Mouse (Mus musculus): ENCODE measurements around the gene Sh3pxd2a. TPM values are rescaled to one million over a fixed set of nuclear protein-coding genes. Genes with fewer than 3 reads are reported as not detected.

Gene Sh3pxd2a
- 0.64 and 0.65 TPM in 2 replicates for polyA plus RNA-seq (2015; fragmentation: Nextera tagmentation; extraction: Ambion mirVana)

DNA sequence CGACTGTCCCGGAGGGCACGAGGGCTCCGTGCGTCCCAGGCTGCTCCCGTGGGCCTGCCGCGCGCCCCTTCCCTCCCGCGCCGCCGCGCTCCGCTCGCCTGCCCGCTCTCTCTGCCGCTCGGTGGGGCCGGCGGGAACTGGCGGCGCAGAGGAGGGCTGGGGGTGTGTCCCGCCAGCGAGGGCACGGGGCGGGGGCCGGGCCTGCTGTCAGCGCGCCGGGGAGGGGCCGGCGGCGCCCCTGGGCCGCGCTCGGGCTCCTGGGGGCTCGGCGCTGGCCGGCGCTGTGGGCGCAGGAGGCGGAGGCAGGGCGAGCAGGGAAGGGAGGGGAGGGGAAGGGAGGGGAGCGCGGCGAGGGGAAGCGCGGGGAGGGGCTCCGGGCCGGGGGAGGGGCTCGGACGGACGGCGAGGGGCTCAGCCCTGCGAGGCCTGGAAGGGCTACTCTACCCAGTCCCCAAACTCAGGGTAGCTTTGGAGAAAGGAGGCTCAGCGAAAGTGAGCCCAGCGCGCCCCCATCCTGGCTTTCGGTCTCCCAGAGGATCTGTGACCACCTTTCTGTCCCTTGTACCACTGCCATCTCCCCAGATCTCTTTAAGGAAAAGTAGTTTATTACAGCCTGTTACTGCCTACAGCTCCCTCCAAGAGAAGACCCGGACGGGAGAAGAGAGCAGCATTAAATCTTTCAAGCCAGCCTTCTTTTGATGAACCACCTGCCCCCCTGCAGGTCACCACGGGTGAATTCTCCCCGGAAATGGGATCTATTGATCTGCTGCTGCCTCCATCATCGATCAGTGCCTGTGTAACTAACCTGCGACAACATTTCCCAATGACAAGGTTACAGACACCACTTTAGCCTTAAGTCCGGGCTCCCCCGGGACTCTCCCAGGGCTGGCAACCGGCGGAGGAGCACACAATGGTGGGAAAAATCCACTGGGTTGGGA is at the start of gene Sh3pxd2a:
Sh3pxd2a (minus strand) TSS at position 98 of the 938 bp plus-strand sequence.
- Histone ChIP-seq H3K9me3 (replicated peaks; ENCODE audit: control insufficient read depth, low read length) (no peaks in the 10 kb centered on the region), H3K4me3 (ENCODE audit: low read depth, low read length) (peak within 1 kb of the TSS; percentile 70), H3K27ac (ENCODE audit: low read length) (peak within 1 kb of the TSS; percentile 76), H3K27me3 (ENCODE audit: control insufficient read depth, insufficient read depth, low read depth, low read length) (peaks cover 32% of the 10 kb centered on the region), H3K36me3 (ENCODE audit: control insufficient read depth, insufficient read depth) (no peaks in the 10 kb centered on the region), H3K4me2 (ENCODE audit: low read depth, low read length) (peak within 1 kb of the TSS; percentile 87), H3K9ac (ENCODE audit: low read depth, low read length) (peak within 1 kb of the TSS; percentile 76), H3K4me1 (ENCODE audit: control insufficient read depth, low read depth, low read length) (peaks cover 28% of the 10 kb centered on the region)
- WGBS (ENCODE audit: insufficient replicate concordance), result 1% methylated on average over 55 of the region's 70 CpGs
- peak; percentile 84 for ATAC-seq (ENCODE audit: low read depth)

GRCm38 (mm10) chr19:47513618-47513897 is 49.4 kb upstream of the Sh3pxd2a start:
- Histone ChIP-seq H3K9me3 (replicated peaks; ENCODE audit: control insufficient read depth, low read length) (no peaks in the 10 kb centered on the region), H3K27me3 (ENCODE audit: control insufficient read depth, insufficient read depth, low read depth, low read length) (no peaks in the 10 kb centered on the region), H3K4me1 (ENCODE audit: control insufficient read depth, low read depth, low read length) (peaks cover 43% of the 10 kb centered on the region), H3K4me2 (ENCODE audit: low read depth, low read length) (no peak overlapping the region), H3K9ac (ENCODE audit: low read depth, low read length) (no peak overlapping the region), H3K4me3 (ENCODE audit: low read depth, low read length) (no peak overlapping the region), H3K27ac (ENCODE audit: low read length) (no peak overlapping the region), H3K36me3 (ENCODE audit: control insufficient read depth, insufficient read depth) (no peaks in the 10 kb centered on the region)
- ATAC-seq (ENCODE audit: low read depth), result no peak
- 65% methylated on average over 4 of the region's 4 CpGs for WGBS (ENCODE audit: insufficient replicate concordance)

DNA sequence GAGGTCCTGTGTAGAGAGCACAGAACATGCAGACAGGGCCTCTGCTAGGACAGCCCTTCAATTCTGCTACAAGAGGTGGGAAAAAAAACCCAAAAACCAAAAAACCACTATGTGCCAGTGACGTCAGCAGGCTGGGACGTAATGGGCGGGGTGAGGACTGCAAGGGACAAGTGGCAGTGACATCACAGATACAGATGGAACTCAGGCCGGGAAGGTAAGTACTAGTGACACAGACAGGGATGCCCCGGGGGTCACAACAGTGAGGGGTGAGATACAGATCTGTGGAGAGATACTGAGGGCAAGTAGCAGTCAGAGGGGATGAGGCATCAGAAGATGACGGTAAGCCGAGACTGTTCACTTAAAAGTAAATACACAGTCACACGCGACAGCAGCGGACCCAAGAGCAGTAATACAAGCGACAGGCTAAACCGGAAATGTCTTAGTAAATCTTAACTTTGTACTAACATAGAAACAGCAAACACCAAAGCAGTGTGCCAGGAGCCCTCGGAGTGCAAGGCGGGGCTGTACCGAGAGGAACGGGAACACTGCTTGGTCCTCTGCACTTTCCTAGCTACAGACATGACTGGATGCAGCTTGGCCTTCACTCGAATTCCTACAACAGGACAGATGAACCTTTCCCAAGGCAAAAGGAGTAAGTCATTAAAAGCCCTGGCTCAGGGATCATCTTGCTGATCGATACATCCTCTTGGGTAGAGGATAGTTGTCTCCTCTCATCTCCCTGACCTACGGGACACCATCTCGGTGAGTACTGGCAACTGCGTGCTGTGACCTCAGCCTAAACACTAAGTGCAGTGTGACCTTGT is 48.8 kb upstream of the Sh3pxd2a start:
- H3K9me3 ChIP-seq (replicated peaks; ENCODE audit: control insufficient read depth, low read length), result no peaks in the 10 kb centered on the region
- no peak for ATAC-seq (ENCODE audit: low read depth)
- H3K27ac ChIP-seq (ENCODE audit: low read length), result no peak overlapping the region
- H3K4me2 ChIP-seq (ENCODE audit: low read depth, low read length), result no peak overlapping the region
- no peak overlapping the region for H3K4me3 ChIP-seq (ENCODE audit: low read depth, low read length)
- peaks cover 43% of the 10 kb centered on the region for H3K4me1 ChIP-seq (ENCODE audit: control insufficient read depth, low read depth, low read length)
- 70% methylated on average over 21 of the region's 21 CpGs for WGBS (ENCODE audit: insufficient replicate concordance)
- H3K9ac ChIP-seq (ENCODE audit: low read depth, low read length), result no peak overlapping the region
- no peaks in the 10 kb centered on the region for H3K36me3 ChIP-seq (ENCODE audit: control insufficient read depth, insufficient read depth)
- H3K27me3 ChIP-seq (ENCODE audit: control insufficient read depth, insufficient read depth, low read depth, low read length), result no peaks in the 10 kb centered on the region

- no peak overlapping the region for H3K4me3 ChIP-seq (ENCODE audit: low read depth, low read length)
- WGBS (ENCODE audit: insufficient replicate concordance), result 64% methylated on average over 6 of the region's 6 CpGs
- H3K36me3 ChIP-seq (ENCODE audit: control insufficient read depth, insufficient read depth), result no peaks in the 10 kb centered on the region
- H3K27ac ChIP-seq (ENCODE audit: low read length), result no peak overlapping the region
- no peaks in the 10 kb centered on the region for H3K27me3 ChIP-seq (ENCODE audit: control insufficient read depth, insufficient read depth, low read depth, low read length)
- no peak overlapping the region for H3K9ac ChIP-seq (ENCODE audit: low read depth, low read length)
- peaks cover 41% of the 10 kb centered on the region for H3K4me1 ChIP-seq (ENCODE audit: control insufficient read depth, low read depth, low read length)
- H3K9me3 ChIP-seq (replicated peaks; ENCODE audit: control insufficient read depth, low read length), result no peaks in the 10 kb centered on the region
- no peak overlapping the region for H3K4me2 ChIP-seq (ENCODE audit: low read depth, low read length)
- ATAC-seq (ENCODE audit: low read depth), result no peak
Measured at GRCm38 (mm10) chr19:47511958-47512357, 47.8 kb upstream of the Sh3pxd2a start.

GRCm38 (mm10) chr19:47511294-47511675 is 47.1 kb upstream of the Sh3pxd2a start:
- peak overlapping the region; percentile 16 for H3K27ac ChIP-seq (ENCODE audit: low read length)
- H3K9me3 ChIP-seq (replicated peaks; ENCODE audit: control insufficient read depth, low read length), result no peaks in the 10 kb centered on the region
- peak overlapping the region; percentile 62 for H3K4me2 ChIP-seq (ENCODE audit: low read depth, low read length)
- 26% methylated on average over 7 of the region's 7 CpGs for WGBS (ENCODE audit: insufficient replicate concordance)
- peaks cover 41% of the 10 kb centered on the region for H3K4me1 ChIP-seq (ENCODE audit: control insufficient read depth, low read depth, low read length)
- no peaks in the 10 kb centered on the region for H3K27me3 ChIP-seq (ENCODE audit: control insufficient read depth, insufficient read depth, low read depth, low read length)
- H3K9ac ChIP-seq (ENCODE audit: low read depth, low read length), result no peak overlapping the region
- no peak for ATAC-seq (ENCODE audit: low read depth)
- no peak overlapping the region for H3K4me3 ChIP-seq (ENCODE audit: low read depth, low read length)
- no peaks in the 10 kb centered on the region for H3K36me3 ChIP-seq (ENCODE audit: control insufficient read depth, insufficient read depth)

DNA sequence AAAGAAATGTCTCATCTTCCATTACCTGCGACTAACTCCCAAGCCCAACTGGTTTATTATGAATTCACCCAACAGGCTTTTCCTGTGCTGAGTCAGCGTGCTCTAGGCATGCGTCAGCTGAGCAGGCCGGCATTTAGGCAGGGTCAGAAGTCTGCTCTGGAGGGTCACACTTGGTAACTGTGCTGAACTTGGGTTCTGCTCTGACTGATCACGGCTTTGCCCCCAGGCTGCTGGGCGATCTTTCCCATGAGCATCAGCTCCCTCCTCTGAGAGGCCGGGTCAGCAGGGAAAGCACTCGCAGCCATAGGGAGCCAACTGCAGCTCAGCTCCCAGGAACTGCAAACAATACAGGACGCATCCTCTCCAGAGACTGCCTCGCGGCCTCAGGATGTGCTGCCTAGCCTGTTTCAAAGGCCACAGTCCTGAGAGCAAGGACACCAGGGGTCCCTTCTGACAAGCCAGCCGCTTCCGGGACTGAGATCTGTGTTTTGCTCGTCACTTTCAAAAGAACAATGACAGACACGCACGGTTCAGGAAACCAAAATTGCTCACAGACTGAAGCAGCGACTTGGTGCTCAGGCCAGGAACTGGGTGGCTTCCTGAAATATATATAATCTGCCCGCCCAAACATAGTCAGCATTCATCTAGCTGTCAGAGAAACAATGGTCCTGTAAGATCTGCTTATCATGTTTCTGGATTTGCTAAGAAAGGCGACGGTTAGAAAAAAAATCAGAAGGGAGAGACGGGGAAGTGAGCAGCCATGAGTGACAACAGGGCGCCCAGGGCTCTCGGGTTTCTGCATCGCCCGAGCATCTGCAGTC is 46.5 kb upstream of the Sh3pxd2a start:
- Histone ChIP-seq H3K4me1 (ENCODE audit: control insufficient read depth, low read depth, low read length) (peaks cover 41% of the 10 kb centered on the region), H3K4me2 (ENCODE audit: low read depth, low read length) (peak overlapping the region; percentile 62), H3K27me3 (ENCODE audit: control insufficient read depth, insufficient read depth, low read depth, low read length) (no peaks in the 10 kb centered on the region), H3K4me3 (ENCODE audit: low read depth, low read length) (peak overlapping the region; percentile 25), H3K27ac (ENCODE audit: low read length) (peak overlapping the region; percentile 69), H3K9me3 (replicated peaks; ENCODE audit: control insufficient read depth, low read length) (no peaks in the 10 kb centered on the region), H3K9ac (ENCODE audit: low read depth, low read length) (peak overlapping the region; percentile 43), H3K36me3 (ENCODE audit: control insufficient read depth, insufficient read depth) (no peaks in the 10 kb centered on the region)
- peak; percentile 42; the same call in 1 of the 2 replicates for ATAC-seq (ENCODE audit: low read depth)
- WGBS (ENCODE audit: insufficient replicate concordance), result 9% methylated on average over 25 of the region's 25 CpGs

DNA sequence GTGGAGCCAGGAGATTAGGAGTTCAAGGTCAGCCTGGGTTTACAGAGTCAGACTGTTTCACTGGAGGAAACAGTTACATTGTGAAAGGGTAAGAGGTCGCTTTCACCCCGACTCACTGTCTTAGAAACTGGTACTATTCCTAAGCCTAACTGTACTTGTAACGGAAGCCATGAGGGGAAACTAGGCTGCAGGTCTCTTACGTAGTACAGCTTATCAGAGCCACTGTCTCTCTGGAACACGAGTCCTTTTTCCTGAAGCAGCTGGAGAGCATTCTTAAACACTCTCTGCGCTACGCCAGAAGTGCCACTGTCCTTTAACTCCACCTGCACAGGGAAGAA is 45.9 kb upstream of the Sh3pxd2a start:
- no peaks in the 10 kb centered on the region for H3K9me3 ChIP-seq (replicated peaks; ENCODE audit: control insufficient read depth, low read length)
- peak overlapping the region; percentile 62 for H3K4me2 ChIP-seq (ENCODE audit: low read depth, low read length)
- peak overlapping the region; percentile 25; the same call in 1 of the 2 replicates for H3K4me3 ChIP-seq (ENCODE audit: low read depth, low read length)
- H3K9ac ChIP-seq (ENCODE audit: low read depth, low read length), result peak overlapping the region; percentile 43
- peaks cover 41% of the 10 kb centered on the region for H3K4me1 ChIP-seq (ENCODE audit: control insufficient read depth, low read depth, low read length)
- H3K27ac ChIP-seq (ENCODE audit: low read length), result peak overlapping the region; percentile 69
- no peaks in the 10 kb centered on the region for H3K36me3 ChIP-seq (ENCODE audit: control insufficient read depth, insufficient read depth)
- WGBS (ENCODE audit: insufficient replicate concordance), result 23% methylated on average over 7 of the region's 7 CpGs
- no peaks in the 10 kb centered on the region for H3K27me3 ChIP-seq (ENCODE audit: control insufficient read depth, insufficient read depth, low read depth, low read length)
- ATAC-seq (ENCODE audit: low read depth), result 0 out of 2 replicates have a peak, but pooled peaks have one; percentile 10

GRCm38 (mm10) chr19:47508771-47509281 is 44.6 kb upstream of the Sh3pxd2a start:
- Histone ChIP-seq H3K9me3 (replicated peaks; ENCODE audit: control insufficient read depth, low read length) (no peaks in the 10 kb centered on the region), H3K9ac (ENCODE audit: low read depth, low read length) (peak overlapping the region; percentile 7), H3K36me3 (ENCODE audit: control insufficient read depth, insufficient read depth) (no peaks in the 10 kb centered on the region), H3K4me2 (ENCODE audit: low read depth, low read length) (peak overlapping the region; percentile 47), H3K4me1 (ENCODE audit: control insufficient read depth, low read depth, low read length) (peaks cover 41% of the 10 kb centered on the region), H3K4me3 (ENCODE audit: low read depth, low read length) (no peak overlapping the region), H3K27me3 (ENCODE audit: control insufficient read depth, insufficient read depth, low read depth, low read length) (no peaks in the 10 kb centered on the region), H3K27ac (ENCODE audit: low read length) (peak overlapping the region; percentile 10; the same call in 1 of the 2 replicates)
- WGBS (ENCODE audit: insufficient replicate concordance), result 10% methylated on average over 5 of the region's 5 CpGs
- 0 out of 2 replicates have a peak, but pooled peaks have one; percentile 4 for ATAC-seq (ENCODE audit: low read depth)

Data from liver, embryonic 16.5 days (tissue).